ENCODE assay signal across 11 mouse cellular contexts in genomic region chr11:66882224-66883040, GRCm38 (mm10). TPM values are rescaled to one million over a fixed set of nuclear protein-coding genes. Genes with fewer than 3 reads are reported as not detected.
A peak's percentile ranks its signal among the peaks of the same experiment; 100 is the strongest.
DNase-seq lines count a peak whose midpoint lies in the region; ATAC-seq lines count a peak whose summit lies in the region.
"Had no signal": no experiment of that assay in that cellular context is flagged by ENCODE, and none has a peak within 500 bp of the region (broad histone marks: within the 10 kb centered on the region; RNA-seq: fewer than 3 reads in every experiment).

No protein-coding gene starts in this region.

- peak; percentile 2 for DNase-seq in kidney, postnatal 14 days
- no peak for DNase-seq in kidney, postnatal 4 days
- DNase-seq in gastrocnemius, postnatal 25 days, result peak; percentile 50
- peak; percentile 24 to 35 for DNase-seq in heart, postnatal 14 days
- peak; percentile 57 for DNase-seq in lung, postnatal 36 days
- DNase-seq in cerebellum, adult 9-11 months, result no peak
- no peak for DNase-seq in right cerebral cortex, postnatal 25 days
- DNase-seq: adrenal gland, adult 8-10 months had no signal

- intact Hi-C loops in heart, postnatal 14 days (cut with DNase I), result no loop called here

- ATAC-seq in monocyte, adult 5-6 weeks (replicated peaks; ENCODE audit: insufficient number of reproducible peaks, low FRiP score, low TSS enrichment, poor library complexity, severe bottlenecking), result no peak

RNA-seq across cellular contexts. Expression of gene Pirt, which starts 29.3 kb away (rescaled TPM):
- under 1 TPM in 1 of 2 experiments, not detected in 1; 0.05 TPM for total RNA-seq in gastrocnemius, postnatal 25 days (2021)
- 10 to 100 TPM; 18.1 to 19.2 TPM for total RNA-seq in heart, postnatal 14 days (2021)
- not detected in 3 replicates for total RNA-seq in monocyte, adult 5-6 weeks (2017)
- total RNA-seq: common myeloid progenitor, adult 5-6 weeks; megakaryocyte progenitor cell, adult 5-6 weeks had no signal

Comparison
In these comparisons a context has a peak if more than half of its experiments do, and no peak if none do; other contexts are left out.
1. DNase-seq: peak in kidney, postnatal 14 days (single experiment), gastrocnemius, postnatal 25 days (single experiment), heart, postnatal 14 days (2 of 2) and lung, postnatal 36 days (single experiment); none in kidney, postnatal 4 days (0 of 2), cerebellum, adult 9-11 months (single experiment) and right cerebral cortex, postnatal 25 days (single experiment).
2. RNA of gene Pirt, which starts 29.3 kb away (total RNA-seq): 18.1 to 19.2 TPM in heart, postnatal 14 days; 0.05 TPM in gastrocnemius, postnatal 25 days and not detected in monocyte, adult 5-6 weeks; every median in the first group is over 10 times any median in the second.